ENCODE assay signal across 10 mouse cellular contexts in genomic region chr1:152287566-152288490, GRCm38 (mm10).
DNase-seq lines count a peak whose midpoint lies in the region; ATAC-seq and TF ChIP-seq lines count a peak whose summit lies in the region.
"Had no signal": no experiment of that assay in that cellular context is flagged by ENCODE, and none has a peak within 500 bp of the region (broad histone marks: within the 10 kb centered on the region; RNA-seq: fewer than 3 reads in every experiment).

No protein-coding gene starts in this region.

- no peak for TF ChIP-seq POLR2A in spleen, adult 2 months (IDR thresholded peaks at IDR 0.05; ENCODE audit: low read depth, low read length)

- H3K9ac ChIP-seq in liver, embryonic 13.5 days, result no peak overlapping the region
- H3K9ac ChIP-seq: hindbrain, embryonic 15.5 days; liver, embryonic 14.5 days had no signal

- H3K4me1 ChIP-seq in spleen, adult 2 months (ENCODE audit: control insufficient read depth, insufficient read depth, insufficient read length), result peaks cover 12% of the 10 kb centered on the region; the same call in 1 of the 2 replicates
- peaks cover 17% of the 10 kb centered on the region for H3K4me1 ChIP-seq in liver, embryonic 13.5 days (replicated peaks)

- H3K4me3 ChIP-seq in spleen, adult 2 months (ENCODE audit: extremely low read depth, insufficient read depth, insufficient read length), result no peak overlapping the region; the same call in 1 of the 2 replicates
- no peak overlapping the region for H3K4me3 ChIP-seq in liver, embryonic 13.5 days (replicated peaks)
- H3K4me3 ChIP-seq: hindbrain, embryonic 15.5 days had no signal

- WGBS in spleen, adult 2 months, result 16% methylated on average over 15 of the region's 15 CpGs
- 21% methylated on average over 15 of the region's 15 CpGs for WGBS in liver, embryonic 13.5 days (ENCODE audit: insufficient replicate concordance)

- no peak for ATAC-seq in liver, embryonic 13.5 days (ENCODE audit: low read depth)

- TF ChIP-seq CTCF in spleen, adult 2 months (IDR thresholded peaks at IDR 0.05; ENCODE audit: extremely low read depth, insufficient read depth, insufficient read length, insufficient replicate concordance), result no peak

- peak overlapping the region; percentile 66 for H3K27ac ChIP-seq in spleen, adult 2 months (ENCODE audit: insufficient read depth, low read length)
- H3K27ac ChIP-seq in liver, embryonic 13.5 days, result no peak overlapping the region; the same call in 1 of the 2 replicates
- H3K27ac ChIP-seq: hindbrain, embryonic 15.5 days; liver, embryonic 14.5 days had no signal

- H3K4me2 ChIP-seq in liver, embryonic 13.5 days, result peak overlapping the region; percentile 17; the same call in 1 of the 2 replicates
- H3K4me2 ChIP-seq: hindbrain, embryonic 15.5 days had no signal

- no peaks in the 10 kb centered on the region for H3K9me3 ChIP-seq in liver, embryonic 13.5 days (replicated peaks)
- H3K9me3 ChIP-seq: hindbrain, embryonic 15.5 days had no signal

- no peaks in the 10 kb centered on the region for H3K27me3 ChIP-seq in spleen, adult 2 months (ENCODE audit: control insufficient read depth, insufficient read depth, low read length)
- H3K27me3 ChIP-seq in liver, embryonic 13.5 days, result no peaks in the 10 kb centered on the region
- H3K27me3 ChIP-seq: hindbrain, embryonic 15.5 days had no signal

- peak; percentile 20 for DNase-seq in adrenal gland, postnatal 14 days
- no peak for DNase-seq in adrenal gland, adult 8-10 months
- DNase-seq in spleen, adult 2 months (ENCODE audit: low read depth in 1 of 2, low spot score in 2 of 2), result no peak
- no peak for DNase-seq in spleen, adult 18-20 months
- no peak for DNase-seq in liver, embryonic 13.5 days
- peak; percentile 22 for DNase-seq in thymus, postnatal 4 days
- DNase-seq in right cerebral cortex, postnatal 14 days, result no peak
- DNase-seq in frontal cortex, adult 2 months (ENCODE audit: extremely low spot score in 1 of 2, low spot score in 1 of 2), result no peak

- H3K36me3 ChIP-seq in spleen, adult 2 months (ENCODE audit: control insufficient read depth, insufficient read depth, low read length), result no peaks in the 10 kb centered on the region
- H3K36me3 ChIP-seq in liver, embryonic 13.5 days, result no peaks in the 10 kb centered on the region
- H3K36me3 ChIP-seq: hindbrain, embryonic 15.5 days had no signal

Comparison
In these comparisons a context has a peak if more than half of its experiments do, and no peak if none do; other contexts are left out.
1. DNase-seq: peak in adrenal gland, postnatal 14 days (single experiment) and thymus, postnatal 4 days (single experiment); none in adrenal gland, adult 8-10 months (single experiment), spleen, adult 2 months (0 of 2), spleen, adult 18-20 months (0 of 2), liver, embryonic 13.5 days (single experiment), right cerebral cortex, postnatal 14 days (single experiment) and frontal cortex, adult 2 months (0 of 2).